Mouse (Mus musculus) heart, postnatal 0 days (tissue): ENCODE data around the gene Atg4a-ps. TPM values are rescaled to one million over a fixed set of nuclear protein-coding genes. Genes with fewer than 3 reads are reported as not detected.
A peak's percentile ranks its signal among the peaks of the same experiment; 100 is the strongest.

Source experiments
- ATAC-seq: fragments of 200-750 bp; cut with Nextera tagmentation; 2 replicates; pipeline ENCODE4 v1.8.0; 2017; ENCODE audit warnings: low read depth, moderate number of reproducible peaks, moderate library complexity; ENCODE audit not compliant: insufficient read depth
- DNase-seq: peaks from one replicate; pipeline ENCODE4 v3.0.0-alpha.2; 2016; ENCODE audit warnings: low spot score
- H3K27ac ChIP-seq: fragments of 300-500 bp; sonication (generic); 2 replicates; pipeline ENCODE4 v1.5.1; 2014; ENCODE audit warnings: low read depth, mild to moderate bottlenecking
- H3K27me3 ChIP-seq: fragments of 300-500 bp; sonication (generic); 2 replicates; pipeline ENCODE4 v1.6.1; 2014; ENCODE audit warnings: low read length, mixed read lengths; ENCODE audit not compliant: control insufficient read depth, insufficient read depth
- H3K36me3 ChIP-seq: fragments of 300-500 bp; sonication (generic); replicated peaks from 2 replicates; pipeline ENCODE4 v1.6.1; 2014; ENCODE audit warnings: low read length, mixed read lengths; ENCODE audit not compliant: control insufficient read depth, insufficient read depth
- H3K4me1 ChIP-seq: fragments of 300-500 bp; sonication (generic); 2 replicates; pipeline ENCODE4 v1.6.1; 2014; ENCODE audit warnings: antibody characterized with exemption; ENCODE audit not compliant: control insufficient read depth, insufficient read depth
- H3K4me2 ChIP-seq: fragments of 300-500 bp; sonication (generic); 2 replicates; pipeline ENCODE4 v1.6.1; 2014; ENCODE audit warnings: low read depth, mild to moderate bottlenecking, low read length, moderate library complexity
- H3K4me3 ChIP-seq: fragments of 300-500 bp; sonication (generic); 2 replicates; pipeline ENCODE4 v1.5.1; 2014; ENCODE audit warnings: low read depth, low read length
- H3K9ac ChIP-seq: fragments of 300-500 bp; sonication (generic); replicated peaks from 2 replicates; pipeline ENCODE4 v1.6.1; 2014; ENCODE audit warnings: low read depth, low read length, mixed read lengths
- H3K9me3 ChIP-seq: fragments of 300-500 bp; sonication (generic); replicated peaks from 2 replicates; pipeline ENCODE4 v1.6.1; 2016; ENCODE audit warnings: low read length; ENCODE audit not compliant: control insufficient read depth
- CTCF ChIP-seq: IDR thresholded peaks from 2 replicates; pipeline ENCODE4 v1.5.1; 2016; ENCODE audit warnings: antibody characterized with exemption, control low read depth, low read depth
- EP300 ChIP-seq: IDR thresholded peaks from 2 replicates; pipeline ENCODE4 v1.6.1; 2016; ENCODE audit warnings: antibody characterized with exemption, low read depth
- WGBS: fragments of 180-500 bp; shearing (Covaris S2); extraction: QIAGEN DNeasy Blood & Tissue Kit; methylation state at CpG from one replicate; pipeline ENCODE4 v1.1.7; 2014; 5-methylcytosine and 5-hydroxymethylcytosine counted together
- polyA plus RNA-seq: library from polyadenylated mRNA; unstranded; fragments of >200 nt; fragmentation: Nextera tagmentation; extraction: Ambion mirVana; gene quantifications from 2 replicates; pipeline ENCODE4 v1.2.1, GENCODE M21; 2015
- total RNA-seq: library from RNA; depleted of rRNA; stranded (reverse); fragments of >200 nt; gene quantifications from 2 replicates; pipeline ENCODE4 v1.2.3, GENCODE M21; 2014; ENCODE audit warnings: low replicate concordance

The Atg4a-ps gene
- total and polyA plus RNA-seq, 2 experiments from 2014 or later, result 0.10 TPM; not detected in 1

- Histone ChIP-seq H3K4me1 (peaks cover 5% of the 10 kb centered on the region; the same call in 1 of the 2 replicates), H3K27me3 (no peaks in the 10 kb centered on the region), H3K9ac (no peak overlapping the region), H3K36me3 (no peaks in the 10 kb centered on the region), H3K9me3 (no peaks in the 10 kb centered on the region), H3K27ac (no peak overlapping the region), H3K4me3 (no peak overlapping the region), H3K4me2 (no peak overlapping the region)
- TF ChIP-seq EP300 (no peak), CTCF (no peak)
- no peak for ATAC-seq
- no peak for DNase-seq
- WGBS, result 83% methylated on average over 4 of the region's 4 CpGs
Measured at GRCm38 (mm10) chr3:103626481-103626880, 19.4 kb downstream of the Atg4a-ps start.

GRCm38 (mm10) chr3:103625169-103625568 is 20.7 kb downstream of the Atg4a-ps start:
- no peak for ATAC-seq
- H3K27ac ChIP-seq, result no peak overlapping the region

GRCm38 (mm10) chr3:103624591-103625051 is 21.2 kb downstream of the Atg4a-ps start:
- Histone ChIP-seq H3K27me3 (no peaks in the 10 kb centered on the region), H3K9ac (no peak overlapping the region), H3K4me1 (peaks cover 5% of the 10 kb centered on the region; the same call in 1 of the 2 replicates), H3K27ac (no peak overlapping the region), H3K4me2 (no peak overlapping the region), H3K4me3 (no peak overlapping the region), H3K36me3 (no peaks in the 10 kb centered on the region), H3K9me3 (no peaks in the 10 kb centered on the region)
- ATAC-seq (0 out of 2 replicates have a peak, but pooled peaks have one; percentile 27), DNase-seq (no peak)
- WGBS, result 16% methylated on average over 5 of the region's 5 CpGs
- TF ChIP-seq CTCF (no peak), EP300 (no peak)

More at GRCm38 (mm10) chr3:103625169-103625568, 20.7 kb downstream of the Atg4a-ps start:
- 78% methylated on average over 13 of the region's 13 CpGs for WGBS
- no peaks in the 10 kb centered on the region for H3K36me3 ChIP-seq
- no peaks in the 10 kb centered on the region for H3K27me3 ChIP-seq
- H3K4me1 ChIP-seq, result peaks cover 5% of the 10 kb centered on the region; the same call in 1 of the 2 replicates
- no peak for DNase-seq
- H3K4me2 ChIP-seq, result no peak overlapping the region
- TF ChIP-seq EP300, result no peak
- no peak for TF ChIP-seq CTCF
- H3K9ac ChIP-seq, result no peak overlapping the region
- H3K4me3 ChIP-seq, result no peak overlapping the region
- no peaks in the 10 kb centered on the region for H3K9me3 ChIP-seq

GRCm38 (mm10) chr3:103623893-103624470 is 21.9 kb downstream of the Atg4a-ps start:
- Histone ChIP-seq H3K27me3 (no peaks in the 10 kb centered on the region), H3K4me1 (peaks cover 5% of the 10 kb centered on the region; the same call in 1 of the 2 replicates), H3K9ac (no peak overlapping the region), H3K4me3 (no peak overlapping the region), H3K4me2 (no peak overlapping the region), H3K27ac (no peak overlapping the region), H3K9me3 (no peaks in the 10 kb centered on the region), H3K36me3 (no peaks in the 10 kb centered on the region)
- ATAC-seq (no peak), DNase-seq (no peak)
- TF ChIP-seq CTCF (no peak), EP300 (no peak)
- 82% methylated on average over 10 of the region's 10 CpGs for WGBS

- Histone ChIP-seq H3K27me3 (no peaks in the 10 kb centered on the region), H3K4me1 (peaks cover 5% of the 10 kb centered on the region; the same call in 1 of the 2 replicates), H3K9ac (no peak overlapping the region), H3K9me3 (no peaks in the 10 kb centered on the region), H3K27ac (no peak overlapping the region), H3K36me3 (no peaks in the 10 kb centered on the region), H3K4me3 (no peak overlapping the region), H3K4me2 (no peak overlapping the region)
- DNase-seq (no peak), ATAC-seq (no peak)
- no peak for TF ChIP-seq CTCF
- no peak for TF ChIP-seq EP300
- 61% methylated on average over 11 of the region's 11 CpGs for WGBS
Measured at GRCm38 (mm10) chr3:103620101-103620500, 25.8 kb downstream of the Atg4a-ps start.

- WGBS, result 24% methylated on average over 6 of the region's 6 CpGs
- no peaks in the 10 kb centered on the region for H3K4me1 ChIP-seq
- H3K9me3 ChIP-seq, result no peaks in the 10 kb centered on the region
- no peak for TF ChIP-seq CTCF
- TF ChIP-seq EP300, result no peak
- no peaks in the 10 kb centered on the region for H3K27me3 ChIP-seq
- ATAC-seq (no peak), DNase-seq (no peak)
- H3K4me2 ChIP-seq, result no peak overlapping the region
- no peaks in the 10 kb centered on the region for H3K36me3 ChIP-seq
- no peak overlapping the region for H3K4me3 ChIP-seq
- no peak overlapping the region for H3K27ac ChIP-seq
- H3K9ac ChIP-seq, result no peak overlapping the region
Measured at GRCm38 (mm10) chr3:103616981-103617380, 28.9 kb downstream of the Atg4a-ps start.
